Mouse (Mus musculus): ENCODE results near the gene Stx5a. TPM values are rescaled to one million over a fixed set of nuclear protein-coding genes. Genes with fewer than 3 reads are reported as not detected.
A peak's percentile ranks its signal among the peaks of the same experiment; 100 is the strongest.

Gene Stx5a
- polyA plus RNA-seq, 1 experiment from 2014 or later = 36.3 TPM

- Histone ChIP-seq H3K27ac (ENCODE audit: low read depth) (0 out of 2 replicates have a peak overlapping the region, but pooled peaks have one; percentile 94), H3K4me2 (ENCODE audit: low read depth, low read length) (peak overlapping the region; percentile 68), H3K9me3 (ENCODE audit: low read length) (no peaks in the 10 kb centered on the region), H3K36me3 (replicated peaks; ENCODE audit: insufficient read depth, low read length) (peaks cover 54% of the 10 kb centered on the region), H3K9ac (replicated peaks) (peak overlapping the region; percentile 91), H3K4me1 (ENCODE audit: insufficient read depth) (peaks cover 29% of the 10 kb centered on the region), H3K27me3 (ENCODE audit: insufficient read depth, low read length) (no peaks in the 10 kb centered on the region), H3K4me3 (ENCODE audit: low read depth, low read length) (peak overlapping the region; percentile 88)
- 73% methylated on average over 4 of the region's 4 CpGs for WGBS (ENCODE audit: insufficient replicate concordance)
- no peak for ATAC-seq
- DNase-seq = no peak
- TF ChIP-seq EP300 (IDR thresholded peaks at IDR 0.05; ENCODE audit: low read depth) (no peak), CTCF (IDR thresholded peaks at IDR 0.05; ENCODE audit: low read depth) (no peak)
Measured at GRCm38 (mm10) chr19:8711506-8711905, 29.7 kb upstream of the Stx5a start.

DNA sequence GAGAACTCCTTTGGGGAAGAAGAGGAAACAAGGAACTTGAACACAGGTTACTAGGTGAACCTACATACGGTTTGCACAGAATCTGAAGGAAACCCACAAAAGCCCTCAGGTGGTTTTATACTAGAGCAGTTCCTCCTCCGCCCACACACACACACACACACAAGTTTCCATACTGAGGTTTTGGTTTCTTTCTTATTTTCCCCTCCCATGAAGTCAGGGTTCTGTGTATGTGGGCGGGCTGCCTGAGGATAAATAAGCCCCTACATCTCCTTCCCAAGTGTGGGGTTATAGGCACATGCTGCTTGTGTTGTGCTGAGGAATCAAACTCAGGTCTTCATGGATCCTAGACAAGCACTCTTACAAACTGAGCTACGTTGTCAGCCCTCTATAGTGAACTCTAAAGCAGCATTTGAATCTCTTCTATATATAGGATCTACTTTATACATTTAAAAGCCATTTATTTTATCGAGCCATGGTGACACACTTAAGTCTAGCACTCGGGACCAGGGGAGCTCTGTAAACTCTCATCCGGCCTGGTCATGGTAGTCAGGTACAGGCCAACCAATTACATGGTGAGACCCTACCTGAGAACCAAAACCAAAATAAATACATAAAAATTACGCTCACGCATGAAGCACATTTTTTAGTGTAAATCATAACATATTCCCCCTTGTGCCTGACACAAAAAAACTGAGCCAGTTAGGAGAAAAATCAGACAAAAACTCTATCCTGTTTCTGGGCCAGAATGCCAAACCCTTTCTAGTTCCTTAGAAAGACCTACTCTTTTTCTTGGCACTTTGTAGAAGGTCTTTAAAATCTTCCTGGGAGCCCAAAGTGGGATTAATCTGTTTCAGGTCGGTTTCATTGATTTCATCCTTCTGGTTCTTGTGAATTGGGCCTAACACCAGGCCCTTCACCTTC, 29.0 kb upstream of the Stx5a start:
- TF ChIP-seq EP300 (IDR thresholded peaks at IDR 0.05; ENCODE audit: low read depth) (no peak), CTCF (IDR thresholded peaks at IDR 0.05; ENCODE audit: low read depth) (no peak)
- ATAC-seq = no peak
- H3K4me1 ChIP-seq (ENCODE audit: insufficient read depth) = peaks cover 32% of the 10 kb centered on the region
- no peak for DNase-seq
- no peaks in the 10 kb centered on the region for H3K9me3 ChIP-seq (ENCODE audit: low read length)
- no peaks in the 10 kb centered on the region for H3K27me3 ChIP-seq (ENCODE audit: insufficient read depth, low read length)
- peak overlapping the region; percentile 94 for H3K27ac ChIP-seq (ENCODE audit: low read depth)
- peak overlapping the region; percentile 88 for H3K4me3 ChIP-seq (ENCODE audit: low read depth, low read length)
- H3K4me2 ChIP-seq (ENCODE audit: low read depth, low read length) = peak overlapping the region; percentile 68
- 48% methylated on average over 10 of the region's 10 CpGs for WGBS (ENCODE audit: insufficient replicate concordance)
- H3K36me3 ChIP-seq (replicated peaks; ENCODE audit: insufficient read depth, low read length) = peaks cover 48% of the 10 kb centered on the region
- H3K9ac ChIP-seq (replicated peaks) = peak overlapping the region; percentile 91

DNA sequence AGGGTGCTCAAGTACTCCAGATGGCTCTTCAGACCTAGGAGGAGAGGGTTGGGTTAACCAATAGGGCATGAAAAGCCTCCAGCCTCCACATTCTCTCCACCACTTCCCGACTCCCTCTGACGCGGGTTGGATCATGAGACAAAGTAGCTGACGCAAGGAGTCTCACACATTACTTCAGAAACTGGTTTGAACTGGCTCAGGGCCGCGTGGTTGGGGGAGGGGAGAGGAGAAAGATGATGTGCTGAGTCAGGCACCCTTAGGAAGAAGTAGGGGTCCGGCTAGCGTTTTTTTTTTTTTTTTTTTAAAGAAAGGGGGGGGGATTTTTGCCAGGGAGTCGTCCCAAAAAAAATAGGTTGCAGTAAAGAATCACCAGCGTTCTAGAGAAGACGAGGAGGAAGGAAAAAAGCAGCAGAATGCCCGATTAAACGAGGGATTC, 28.3 kb upstream of the Stx5a start:
- Histone ChIP-seq H3K4me2 (ENCODE audit: low read depth, low read length) (peak overlapping the region; percentile 68), H3K27me3 (ENCODE audit: insufficient read depth, low read length) (no peaks in the 10 kb centered on the region), H3K9ac (replicated peaks) (peak overlapping the region; percentile 91), H3K36me3 (replicated peaks; ENCODE audit: insufficient read depth, low read length) (peaks cover 43% of the 10 kb centered on the region), H3K4me1 (ENCODE audit: insufficient read depth) (peaks cover 31% of the 10 kb centered on the region), H3K4me3 (ENCODE audit: low read depth, low read length) (peak overlapping the region; percentile 88), H3K27ac (ENCODE audit: low read depth) (peak overlapping the region; percentile 94), H3K9me3 (ENCODE audit: low read length) (no peaks in the 10 kb centered on the region)
- peak; percentile 79 for DNase-seq
- no peak for TF ChIP-seq CTCF (IDR thresholded peaks at IDR 0.05; ENCODE audit: low read depth)
- peak; percentile 61 for TF ChIP-seq EP300 (IDR thresholded peaks at IDR 0.05; ENCODE audit: low read depth)
- ATAC-seq = peak; percentile 53
- 1% methylated on average over 13 of the region's 13 CpGs for WGBS (ENCODE audit: insufficient replicate concordance)

DNA sequence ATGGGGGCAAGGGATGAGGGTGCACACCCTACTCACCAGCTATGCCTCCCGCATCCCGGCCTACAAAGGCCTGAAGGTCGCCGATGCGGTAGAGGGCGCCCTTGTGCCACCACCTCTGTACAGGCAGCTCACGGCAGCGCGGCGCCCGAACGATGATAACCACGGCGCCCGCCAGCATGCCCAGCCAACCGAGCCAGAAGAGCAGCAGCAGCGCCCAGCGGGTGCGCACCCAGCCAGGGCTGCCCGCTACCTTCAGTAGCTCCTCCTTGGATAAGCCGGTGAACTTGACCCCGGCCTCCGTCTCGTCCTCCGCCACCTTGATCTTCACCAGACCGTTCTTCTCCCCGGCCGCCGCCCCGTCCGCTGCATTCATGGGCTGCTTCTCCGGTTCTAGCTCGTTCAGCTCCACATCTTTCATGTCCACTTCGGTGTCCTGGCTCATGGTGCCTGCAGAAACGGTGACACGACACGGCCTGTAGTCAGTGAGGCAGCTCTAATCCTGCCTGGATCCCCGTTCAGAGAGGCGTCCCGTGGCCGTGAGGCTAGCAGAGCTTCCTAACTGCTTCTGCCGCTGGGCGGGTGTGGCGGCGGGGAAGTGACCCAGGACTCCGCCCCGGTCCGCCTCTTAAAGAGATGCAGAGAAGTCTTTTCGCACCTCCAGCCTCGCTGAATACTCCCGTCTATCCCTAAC, 27.8 kb upstream of the Stx5a start:
- TF ChIP-seq EP300 (IDR thresholded peaks at IDR 0.05; ENCODE audit: low read depth) = no peak
- TF ChIP-seq CTCF (IDR thresholded peaks at IDR 0.05; ENCODE audit: low read depth) = peak; percentile 96
- peak; percentile 96 for DNase-seq
- WGBS (ENCODE audit: insufficient replicate concordance) = under 1% methylated on average over 47 of the region's 51 CpGs
- peaks cover 31% of the 10 kb centered on the region for H3K4me1 ChIP-seq (ENCODE audit: insufficient read depth)
- peak overlapping the region; percentile 88 for H3K4me3 ChIP-seq (ENCODE audit: low read depth, low read length)
- H3K27me3 ChIP-seq (ENCODE audit: insufficient read depth, low read length) = no peaks in the 10 kb centered on the region
- peak overlapping the region; percentile 91 for H3K9ac ChIP-seq (replicated peaks)
- peak; percentile 89 for ATAC-seq
- no peaks in the 10 kb centered on the region for H3K9me3 ChIP-seq (ENCODE audit: low read length)
- H3K36me3 ChIP-seq (replicated peaks; ENCODE audit: insufficient read depth, low read length) = peaks cover 37% of the 10 kb centered on the region
- H3K27ac ChIP-seq (ENCODE audit: low read depth) = peak overlapping the region; percentile 94
- peak overlapping the region; percentile 68 for H3K4me2 ChIP-seq (ENCODE audit: low read depth, low read length)

DNA sequence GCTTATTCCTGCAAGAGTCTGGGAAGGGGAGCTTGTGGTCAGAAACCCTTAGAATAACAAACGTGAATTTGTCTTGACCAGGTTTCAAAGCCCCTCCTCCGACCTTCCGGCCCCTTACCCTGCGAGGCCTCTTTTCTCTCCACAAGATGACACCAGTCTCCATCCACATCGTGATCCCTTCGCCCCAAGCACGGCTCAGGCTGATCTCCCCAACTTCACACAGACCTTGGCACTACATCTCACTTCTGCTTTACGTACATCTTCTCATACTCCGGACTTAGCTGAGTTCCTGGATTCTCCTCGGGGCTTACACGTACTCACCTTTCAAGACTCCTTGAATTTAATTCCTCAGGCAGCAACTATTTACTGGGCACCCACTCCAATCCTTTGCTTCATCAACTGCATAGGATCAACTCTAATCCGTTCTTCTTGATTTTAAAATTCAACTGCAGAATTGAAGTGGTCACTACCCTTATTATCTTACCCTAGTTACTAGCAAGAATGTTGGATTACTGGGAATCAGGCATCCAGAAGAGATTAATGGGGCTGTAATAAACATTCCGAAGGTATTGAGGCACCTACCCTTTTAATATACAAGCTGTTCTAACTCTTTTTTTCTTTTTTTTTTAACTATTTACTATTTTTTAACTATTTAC, 27.1 kb upstream of the Stx5a start:
- peak overlapping the region; percentile 94 for H3K27ac ChIP-seq (ENCODE audit: low read depth)
- H3K4me2 ChIP-seq (ENCODE audit: low read depth, low read length) = peak overlapping the region; percentile 68
- peaks cover 31% of the 10 kb centered on the region for H3K4me1 ChIP-seq (ENCODE audit: insufficient read depth)
- no peak for TF ChIP-seq CTCF (IDR thresholded peaks at IDR 0.05; ENCODE audit: low read depth)
- TF ChIP-seq EP300 (IDR thresholded peaks at IDR 0.05; ENCODE audit: low read depth) = no peak
- peak overlapping the region; percentile 91 for H3K9ac ChIP-seq (replicated peaks)
- DNase-seq (no peak), ATAC-seq (peak; percentile 4; the same call in 1 of the 2 replicates)
- no peaks in the 10 kb centered on the region for H3K27me3 ChIP-seq (ENCODE audit: insufficient read depth, low read length)
- H3K36me3 ChIP-seq (replicated peaks; ENCODE audit: insufficient read depth, low read length) = peaks cover 30% of the 10 kb centered on the region
- no peaks in the 10 kb centered on the region for H3K9me3 ChIP-seq (ENCODE audit: low read length)
- WGBS (ENCODE audit: insufficient replicate concordance) = 8% methylated on average over 13 of the region's 13 CpGs
- H3K4me3 ChIP-seq (ENCODE audit: low read depth, low read length) = peak overlapping the region; percentile 88

All from liver, postnatal 0 days (tissue).